Mouse (Mus musculus): Measurements from ENCODE around the gene Map3k14.
"Not testable (repeated sequence)": the region's sequence is repeated elsewhere in the genome, so short reads cannot be mapped to it uniquely, and the experiment has no call there.

The Map3k14 gene

GRCm38 (mm10) chr11:103267346-103268219 is at the start of gene Map3k14:
Map3k14 (minus strand) TSS chr11:103267472.
- peak; percentile 99 for DNase-seq (ENCODE audit: low spot score)

GRCm38 (mm10) chr11:103315379-103315778 is 48.1 kb upstream of the Map3k14 start:
- DNase-seq (ENCODE audit: low spot score), result no peak

- DNase-seq (ENCODE audit: low spot score), result no peak
These were observed 47.6 kb upstream of the Map3k14 start for GRCm38 (mm10) chr11:103314736-103315374.

GRCm38 (mm10) chr11:103313542-103313941 is 46.3 kb upstream of the Map3k14 start:
- no peak for DNase-seq (ENCODE audit: low spot score)

- no peak for DNase-seq (ENCODE audit: low spot score)
These were observed 45.5 kb upstream of the Map3k14 start for GRCm38 (mm10) chr11:103312655-103313255.

GRCm38 (mm10) chr11:103311960-103312611 is 44.8 kb upstream of the Map3k14 start:
- DNase-seq (ENCODE audit: low spot score), result no peak

GRCm38 (mm10) chr11:103309956-103310574 is 42.8 kb upstream of the Map3k14 start:
- DNase-seq (ENCODE audit: low spot score), result no peak

- peak; percentile 52 for DNase-seq (ENCODE audit: low spot score)
These were observed 40.6 kb upstream of the Map3k14 start for GRCm38 (mm10) chr11:103307910-103308309.

GRCm38 (mm10) chr11:103304525-103304924 is 37.3 kb upstream of the Map3k14 start:
- no peak for DNase-seq (ENCODE audit: low spot score)

- no peak for DNase-seq (ENCODE audit: low spot score)
These were observed 27.5 kb upstream of the Map3k14 start for GRCm38 (mm10) chr11:103294772-103295171.

- no peak for DNase-seq (ENCODE audit: low spot score)
These were observed 26.8 kb upstream of the Map3k14 start for GRCm38 (mm10) chr11:103294066-103294465.

GRCm38 (mm10) chr11:103292890-103293287 is 25.6 kb upstream of the Map3k14 start:
- DNase-seq (ENCODE audit: low spot score), result no peak

GRCm38 (mm10) chr11:103292152-103292889 is 25.0 kb upstream of the Map3k14 start:
- DNase-seq (ENCODE audit: low spot score), result no peak

GRCm38 (mm10) chr11:103290841-103291240 is 23.6 kb upstream of the Map3k14 start:
- not testable (repeated sequence) for DNase-seq (ENCODE audit: low spot score)

- DNase-seq (ENCODE audit: low spot score), result no peak
These were observed 21.2 kb upstream of the Map3k14 start for GRCm38 (mm10) chr11:103288291-103288963.

GRCm38 (mm10) chr11:103286910-103287309 is 19.6 kb upstream of the Map3k14 start:
- DNase-seq (ENCODE audit: low spot score), result no peak

GRCm38 (mm10) chr11:103285951-103286350 is 18.7 kb upstream of the Map3k14 start:
- no peak for DNase-seq (ENCODE audit: low spot score)

GRCm38 (mm10) chr11:103285276-103285675 is 18.0 kb upstream of the Map3k14 start:
- no peak for DNase-seq (ENCODE audit: low spot score)

- no peak for DNase-seq (ENCODE audit: low spot score)
These were observed 14.5 kb upstream of the Map3k14 start for GRCm38 (mm10) chr11:103281784-103282183.

- DNase-seq (ENCODE audit: low spot score), result no peak
These were observed 9.2 kb upstream of the Map3k14 start for GRCm38 (mm10) chr11:103276450-103276849.

GRCm38 (mm10) chr11:103272888-103273287 is 5.6 kb upstream of the Map3k14 start:
- DNase-seq (ENCODE audit: low spot score), result no peak
